Mouse (Mus musculus) cortical plate, adult 2 months (tissue): ENCODE data around the gene Spns3. TPM values are rescaled to one million over a fixed set of nuclear protein-coding genes. Genes with fewer than 3 reads are reported as not detected.

Experiments
- H3K27ac ChIP-seq: fragments of 200-500 bp; 2 replicates; pipeline ENCODE4 v1.5.1; 2012; ENCODE audit warnings: low read length, control low read depth, inconsistent platforms; ENCODE audit not compliant: insufficient read depth
- H3K4me1 ChIP-seq: fragments of 200-500 bp; 2 replicates; pipeline ENCODE4 v1.6.1; 2011; ENCODE audit warnings: low read length; ENCODE audit not compliant: control insufficient read depth, insufficient read depth
- H3K4me3 ChIP-seq: fragments of 200-500 bp; 2 replicates; pipeline ENCODE4 v1.5.1; 2011; ENCODE audit warnings: mild to moderate bottlenecking, low read length, control low read depth; ENCODE audit not compliant: insufficient read depth
- CTCF ChIP-seq: fragments of 200-500 bp; IDR thresholded peaks from 2 replicates; pipeline ENCODE4 v1.5.1; 2011; ENCODE audit warnings: mild to moderate bottlenecking, control low read depth, low read length; ENCODE audit not compliant: insufficient read depth; ENCODE audit errors: extremely low read depth
- POLR2A ChIP-seq: fragments of 200-500 bp; IDR thresholded peaks from 2 replicates; pipeline ENCODE4 v1.6.1; 2011; ENCODE audit warnings: mild to moderate bottlenecking, low read length, control low read depth; ENCODE audit not compliant: insufficient read depth; ENCODE audit errors: extremely low read depth
- polyA plus RNA-seq: library from polyadenylated mRNA; depleted of rRNA; stranded (reverse); fragments of >200 nt; gene quantifications from 2 replicates; pipeline ENCODE4 v1.2.3, GENCODE M21; 2012; rRNA removed

Gene Spns3
- 0.33 and 0.36 TPM in 2 replicates for polyA plus RNA-seq

DNA sequence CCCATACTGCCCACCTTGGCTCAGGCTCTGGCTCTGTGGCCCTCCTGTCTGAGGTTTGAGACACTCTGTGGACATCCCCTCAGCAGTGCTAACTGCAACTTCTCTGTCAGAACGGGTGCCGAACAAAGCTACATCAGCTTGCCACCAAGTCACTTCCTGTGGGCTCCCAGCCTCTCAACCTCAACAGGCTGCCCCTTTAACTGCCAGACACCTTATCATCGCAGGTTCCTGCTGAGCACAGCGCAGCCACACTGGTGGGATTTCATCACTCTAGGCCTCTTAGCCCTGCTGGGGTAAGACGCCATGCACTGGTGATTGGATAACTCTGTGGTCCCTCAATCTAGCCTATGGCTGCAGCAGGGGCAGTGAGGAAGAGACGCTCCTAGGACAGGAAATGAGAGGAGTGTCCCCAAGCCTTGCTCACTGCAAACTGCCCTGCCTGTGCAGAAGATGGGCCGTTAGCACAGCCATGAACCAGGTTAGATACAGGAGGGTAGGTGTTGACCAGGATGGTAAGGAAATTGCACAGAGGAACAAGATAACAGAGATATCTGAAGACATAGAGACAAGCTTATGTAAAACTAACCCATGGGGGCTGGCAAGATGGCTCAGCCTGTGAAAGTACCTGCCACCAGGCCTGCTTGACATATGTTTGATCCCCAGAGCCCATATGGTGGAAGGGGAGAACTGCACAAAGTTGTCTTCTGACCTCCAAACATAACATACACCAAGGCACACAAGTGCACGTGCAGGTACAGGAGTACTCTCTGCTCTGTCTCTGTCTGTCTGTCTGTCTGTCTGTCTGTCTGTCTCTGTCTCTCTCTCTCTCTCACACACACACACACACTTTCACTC is at the start of gene Spns3:
Spns3 (minus strand) TSS at position 373 of the 855 bp plus-strand sequence.
- H3K4me3 ChIP-seq, result no peak within 1 kb of the TSS
- H3K27ac ChIP-seq, result no peak within 1 kb of the TSS
- TF ChIP-seq POLR2A, result no peak
- TF ChIP-seq CTCF, result no peak
- H3K4me1 ChIP-seq, result peaks cover 1% of the 10 kb centered on the region; the same call in 1 of the 2 replicates

DNA sequence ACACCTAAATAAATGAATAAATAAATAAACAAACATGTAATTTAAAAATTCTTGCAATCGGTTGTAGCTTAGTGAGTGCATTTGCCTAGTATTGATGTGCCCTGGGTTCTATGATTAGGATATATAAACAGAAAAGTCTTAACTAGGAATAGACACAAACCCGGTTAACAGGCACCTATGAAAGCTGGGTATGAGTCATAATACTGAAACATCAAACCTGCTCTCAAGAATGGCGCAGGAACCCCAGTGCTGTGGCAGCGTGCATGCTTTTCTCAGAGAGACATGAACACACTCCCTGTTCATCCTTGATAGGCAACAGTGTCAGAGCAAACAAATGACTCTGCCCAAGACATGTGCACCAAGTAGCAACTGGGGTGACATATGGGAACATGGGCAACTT is 47.5 kb upstream of the Spns3 start:
- no peak overlapping the region for H3K4me3 ChIP-seq
- no peak for TF ChIP-seq POLR2A
- TF ChIP-seq CTCF, result no peak
- no peaks in the 10 kb centered on the region for H3K4me1 ChIP-seq
- no peak overlapping the region for H3K27ac ChIP-seq

DNA sequence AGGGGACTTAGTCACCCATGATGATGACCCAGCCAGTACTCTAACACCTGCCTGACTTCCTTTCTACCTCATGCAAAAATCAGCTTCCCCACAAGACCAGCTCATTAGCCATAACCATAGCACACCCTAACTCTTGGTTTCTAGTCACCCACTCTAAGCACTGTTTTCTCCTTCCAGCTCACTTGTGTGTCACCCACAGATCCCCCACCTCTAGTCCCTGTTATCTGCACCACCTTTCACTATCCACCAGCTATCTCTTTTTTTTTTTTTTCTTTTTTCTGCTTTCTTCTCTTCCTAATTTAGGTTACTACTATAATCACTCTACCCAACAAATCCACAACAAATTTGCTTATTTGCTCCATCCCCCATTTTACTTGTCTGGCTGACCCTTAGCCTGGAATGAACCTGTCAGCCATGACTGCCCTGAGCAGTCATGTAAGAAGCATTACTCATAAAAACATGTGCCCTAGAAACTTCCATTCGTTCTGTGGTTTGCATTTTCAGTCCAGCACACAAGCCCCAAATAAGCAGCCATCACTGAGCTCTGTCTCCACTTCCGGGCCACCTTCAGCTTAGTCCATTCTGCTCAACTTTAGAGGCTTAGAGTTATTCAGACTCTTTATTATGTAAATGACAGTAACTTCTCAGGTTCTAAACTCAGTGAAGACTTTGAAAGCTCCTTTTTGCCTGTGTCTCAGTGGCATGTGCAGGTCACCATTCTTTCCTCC is 44.9 kb upstream of the Spns3 start:
- H3K4me1 ChIP-seq, result no peaks in the 10 kb centered on the region
- no peak for TF ChIP-seq POLR2A
- no peak overlapping the region for H3K27ac ChIP-seq
- no peak overlapping the region for H3K4me3 ChIP-seq

DNA sequence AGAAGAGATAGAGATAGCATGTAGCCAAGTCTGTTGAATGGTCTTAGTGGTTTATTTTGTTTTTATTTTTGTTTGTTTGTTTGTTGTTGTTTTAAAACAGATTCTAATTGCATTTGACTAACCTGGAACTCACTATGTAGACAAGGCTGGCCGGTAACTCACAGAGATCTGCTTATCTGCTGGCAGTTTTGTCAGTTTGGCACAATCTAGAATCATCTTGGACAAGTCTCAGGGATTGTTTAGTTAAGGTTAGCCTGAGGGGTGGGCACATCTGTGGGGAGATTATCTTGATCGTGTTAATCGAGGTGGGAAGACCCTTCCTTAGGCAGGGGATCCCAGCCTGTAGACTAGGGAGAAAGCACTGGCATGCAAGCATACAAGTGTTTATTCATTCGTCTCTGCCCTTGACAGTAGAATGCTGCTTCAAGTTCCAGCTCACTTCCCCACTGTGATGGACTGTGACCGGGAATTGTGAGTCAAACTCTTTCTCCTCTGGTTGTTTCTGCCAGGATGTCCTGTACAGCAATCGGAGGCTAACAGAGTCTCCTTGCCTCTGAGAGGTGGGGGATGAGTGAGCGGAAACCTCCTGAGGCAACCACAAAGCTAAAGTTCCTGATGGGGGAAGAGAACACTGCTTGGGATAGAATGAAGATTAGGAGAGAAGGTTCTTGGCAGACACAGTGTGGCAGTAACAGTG is 37.4 kb upstream of the Spns3 start:
- TF ChIP-seq POLR2A, result no peak
- Histone ChIP-seq H3K27ac (no peak overlapping the region), H3K4me1 (no peaks in the 10 kb centered on the region), H3K4me3 (no peak overlapping the region)

DNA sequence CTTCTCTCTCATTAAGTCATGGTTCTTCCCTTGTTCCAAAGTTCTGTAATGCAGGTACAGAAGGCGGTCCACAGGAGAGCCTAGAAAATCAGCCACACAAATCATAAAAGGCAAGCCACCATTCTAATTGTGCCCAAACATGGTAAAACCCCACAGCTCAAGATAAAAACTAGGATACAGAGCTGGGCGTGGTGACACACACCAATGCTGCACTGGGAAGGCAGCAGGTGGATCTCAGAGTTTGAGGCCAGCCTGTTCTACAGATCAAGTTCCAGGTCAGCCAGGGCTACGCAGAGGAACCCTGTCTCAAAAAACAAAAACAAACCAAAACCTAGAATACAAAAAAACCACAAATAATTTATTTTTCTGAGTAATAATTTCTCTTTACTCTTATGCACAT is 36.3 kb upstream of the Spns3 start:
- H3K4me1 ChIP-seq, result no peaks in the 10 kb centered on the region
- H3K27ac ChIP-seq, result no peak overlapping the region
- TF ChIP-seq CTCF (no peak), POLR2A (no peak)
- no peak overlapping the region for H3K4me3 ChIP-seq

DNA sequence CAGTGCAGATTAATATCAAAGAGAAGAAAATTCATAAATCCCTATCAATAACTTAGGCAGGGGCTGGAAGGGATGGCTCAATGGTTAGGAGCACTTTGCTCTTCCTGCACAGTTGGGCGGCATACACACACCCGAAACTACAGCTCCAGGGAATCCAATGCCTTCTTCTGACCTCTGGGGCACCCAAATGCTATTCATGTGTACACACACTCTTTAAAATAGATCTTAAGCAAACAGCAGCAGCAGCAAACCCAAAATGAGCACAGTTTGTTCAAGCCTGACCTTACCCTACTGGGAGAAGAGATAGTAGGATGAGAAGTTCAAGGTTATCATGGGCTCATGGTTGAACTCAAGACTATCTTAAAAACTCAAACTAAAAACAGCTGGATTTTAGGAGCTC is 32.8 kb upstream of the Spns3 start:
- TF ChIP-seq CTCF, result no peak
- no peak for TF ChIP-seq POLR2A
- Histone ChIP-seq H3K4me3 (no peak overlapping the region), H3K4me1 (no peaks in the 10 kb centered on the region), H3K27ac (no peak overlapping the region)

DNA sequence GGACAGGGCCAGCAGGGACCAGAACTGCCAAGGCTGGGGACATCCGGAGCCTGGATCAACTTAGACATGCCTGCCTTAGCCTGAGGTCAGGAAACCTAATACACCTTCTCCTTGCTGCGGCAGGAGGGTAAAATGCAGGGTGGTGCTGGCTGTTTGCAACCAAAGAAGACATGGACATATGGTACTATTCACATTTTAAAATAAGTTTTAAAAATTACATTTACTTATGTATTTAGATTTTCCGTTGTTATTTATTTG is 32.1 kb upstream of the Spns3 start:
- Histone ChIP-seq H3K27ac (no peak overlapping the region), H3K4me3 (no peak overlapping the region), H3K4me1 (no peaks in the 10 kb centered on the region)
- TF ChIP-seq CTCF, result no peak
- no peak for TF ChIP-seq POLR2A

DNA sequence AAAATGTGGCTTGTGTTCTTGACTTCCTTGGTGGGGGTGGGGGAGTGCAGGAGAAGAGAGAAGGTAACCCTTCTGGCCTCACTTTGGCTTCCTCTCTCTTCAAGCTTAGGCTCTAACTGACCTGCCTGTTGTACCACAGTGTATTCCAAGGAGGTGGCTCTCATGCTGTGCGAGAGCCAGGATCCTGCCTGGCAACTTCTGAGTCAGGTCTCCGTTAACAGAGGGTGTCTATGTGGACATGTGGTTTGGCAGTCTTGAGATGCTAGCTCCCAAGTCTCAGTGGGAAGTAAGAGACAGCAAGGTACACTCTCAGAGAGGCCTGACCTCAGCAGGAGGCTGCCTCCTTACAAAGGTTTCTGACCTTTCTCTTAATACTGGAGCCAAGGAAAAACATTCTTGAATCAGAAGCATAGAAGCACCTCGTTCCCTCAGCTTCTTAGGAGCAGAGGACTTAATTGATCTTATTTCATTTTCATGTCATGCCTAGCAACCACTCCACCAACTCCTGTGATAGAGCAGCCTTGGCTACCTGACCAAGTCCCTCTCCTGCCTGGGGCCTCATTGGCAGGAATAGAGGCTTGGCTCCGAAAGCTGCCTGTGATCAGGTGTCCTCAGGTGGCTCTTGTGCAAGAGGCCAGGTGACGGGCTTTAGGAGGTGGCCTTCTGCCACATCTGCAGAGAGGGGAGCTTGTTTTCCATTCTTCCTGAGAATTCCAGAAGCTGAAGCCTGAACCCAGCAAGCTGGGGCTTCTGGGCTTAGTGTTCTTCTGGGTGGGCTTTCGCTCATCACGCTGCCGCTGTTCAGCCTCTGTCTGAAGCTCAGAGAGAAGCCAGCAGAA is 31.5 kb upstream of the Spns3 start:
- Histone ChIP-seq H3K27ac (no peak overlapping the region), H3K4me3 (no peak overlapping the region), H3K4me1 (no peaks in the 10 kb centered on the region)
- TF ChIP-seq CTCF, result no peak
- no peak for TF ChIP-seq POLR2A

DNA sequence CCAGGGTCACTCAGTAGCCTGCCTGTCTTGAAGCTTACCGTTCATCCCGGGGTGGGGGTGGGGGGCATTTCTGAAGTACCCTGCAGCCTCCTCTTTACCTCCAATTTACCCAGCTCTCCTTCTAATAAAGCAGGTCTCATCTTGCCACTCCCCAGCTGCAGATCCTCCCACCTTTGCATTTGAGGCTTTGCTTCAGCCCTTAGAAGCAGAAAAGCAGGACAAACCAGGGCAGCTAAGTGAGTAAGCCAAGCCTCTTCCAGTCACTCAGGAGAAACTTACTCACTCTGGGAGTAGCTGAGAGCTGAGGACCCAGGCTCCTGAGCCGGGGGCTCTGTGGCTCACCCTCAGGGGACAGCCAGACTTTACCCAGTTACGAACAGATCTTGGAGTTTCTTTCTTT is 28.2 kb upstream of the Spns3 start:
- no peak for TF ChIP-seq CTCF
- no peak for TF ChIP-seq POLR2A
- H3K27ac ChIP-seq, result no peak overlapping the region
- H3K4me3 ChIP-seq, result no peak overlapping the region
- H3K4me1 ChIP-seq, result no peaks in the 10 kb centered on the region
